Mouse (Mus musculus): ENCODE results near the gene Asb16. TPM values are rescaled to one million over a fixed set of nuclear protein-coding genes. Genes with fewer than 3 reads are reported as not detected.

Gene Asb16
- total RNA-seq (2023), result not detected in 2 replicates

DNA sequence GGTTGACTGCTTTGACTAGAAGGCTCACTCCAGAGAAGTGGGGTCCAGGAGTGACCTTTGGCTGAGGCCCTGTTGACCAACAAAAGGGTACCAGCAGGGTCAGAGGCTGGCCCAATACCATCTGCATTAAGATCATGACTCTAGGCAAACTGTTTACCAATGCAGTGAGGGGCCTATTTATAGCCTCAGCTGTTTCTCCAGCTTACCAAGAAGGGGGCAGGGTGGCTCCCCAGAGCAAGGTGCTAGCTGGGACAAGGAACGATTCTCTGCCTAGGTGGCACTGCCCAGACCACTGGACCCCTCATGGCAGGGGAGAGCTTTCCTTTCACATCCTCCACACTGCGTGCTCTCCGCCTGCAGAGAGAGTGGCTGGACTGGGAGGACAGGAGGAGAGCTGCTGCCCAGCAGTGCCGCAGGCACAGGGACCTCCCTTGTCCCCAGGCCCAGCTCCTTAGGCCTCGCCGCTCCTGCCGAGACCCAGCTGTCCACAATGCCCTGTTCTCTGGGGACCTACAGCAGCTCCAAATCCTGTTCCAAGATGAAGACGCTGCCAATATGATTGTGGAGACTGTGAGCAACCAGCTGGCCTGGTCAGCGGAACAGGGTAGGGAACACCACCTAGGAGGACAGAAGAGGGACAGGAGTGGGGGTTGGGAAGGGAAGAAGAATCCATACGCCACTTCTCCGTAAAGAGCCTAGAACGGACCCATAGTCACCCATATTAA is at the start of gene Asb16:
Gene Asb16, plus strand, starts transcription at position 224 of the 725 bp plus-strand sequence.

DNA sequence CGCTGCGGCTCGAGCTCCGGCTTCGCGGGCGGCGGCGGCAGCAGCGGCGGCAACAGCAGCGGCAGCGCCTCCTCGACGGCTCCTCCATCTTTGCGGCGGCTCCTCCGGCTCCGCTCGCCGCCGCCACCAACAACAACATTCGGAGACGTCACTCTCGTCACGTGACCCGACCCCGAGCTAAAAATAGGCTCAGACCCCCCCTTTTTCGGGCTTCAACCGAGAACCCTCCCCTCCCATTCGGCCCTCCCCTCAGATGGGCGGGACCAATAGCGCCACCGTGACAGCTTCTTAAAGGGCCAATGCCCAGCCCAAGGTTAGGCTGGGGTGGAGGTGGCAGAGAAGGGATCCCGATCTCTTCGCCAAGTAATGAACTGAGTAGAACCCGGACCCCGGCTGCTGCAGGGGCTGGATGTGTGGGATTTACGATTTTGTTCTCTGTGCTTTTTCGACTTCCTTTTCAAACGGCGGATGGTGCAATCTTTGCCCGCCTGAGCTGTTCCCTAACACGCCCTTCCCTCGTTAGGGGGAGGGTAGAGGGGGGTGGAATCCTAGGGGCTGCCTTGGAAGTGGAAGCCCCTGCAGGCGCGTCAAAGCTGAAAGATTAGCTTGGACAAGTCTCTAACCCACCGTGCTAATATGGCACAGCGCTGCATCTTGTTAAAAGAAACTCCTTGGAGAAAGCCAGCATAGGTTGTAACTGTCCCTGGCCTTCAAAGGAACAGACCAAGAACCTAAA is 38.4 kb upstream of the Asb16 start, which contains the start of gene Hdac5:
Gene Hdac5, minus strand, starts transcription at position 161 of the 736 bp plus-strand sequence.

DNA sequence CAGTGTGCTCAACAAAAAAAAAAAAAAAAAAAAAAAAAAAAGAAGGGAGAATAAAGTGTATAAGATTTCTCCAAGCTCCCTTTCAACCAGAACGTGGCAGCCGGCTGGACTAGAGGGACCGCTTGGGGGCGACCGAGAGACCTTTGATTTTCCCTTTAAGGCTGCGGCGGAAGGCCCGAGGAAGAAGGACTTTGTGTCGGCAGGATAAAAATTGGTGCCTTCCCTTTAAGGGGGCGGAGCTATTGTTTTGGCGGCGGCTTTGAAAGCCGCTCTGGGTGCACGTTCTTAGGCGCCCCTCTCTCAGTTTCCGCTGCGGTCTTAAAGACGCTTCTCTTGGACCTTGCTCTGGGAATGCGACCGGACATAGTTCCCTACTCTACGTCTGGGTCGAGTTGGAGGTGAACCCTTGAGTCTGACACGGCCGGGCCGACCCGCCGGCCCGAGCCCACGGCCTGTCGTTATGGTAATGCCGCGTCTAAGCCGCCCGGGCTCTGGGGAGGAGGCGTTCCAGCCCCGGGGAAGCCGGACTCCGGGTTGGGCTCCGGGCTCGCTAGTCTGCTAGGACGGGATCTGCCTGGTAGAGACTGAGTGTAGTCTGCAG is 19.8 kb upstream of the Asb16 start, which contains the start of gene BC030867:
Gene BC030867, plus strand, starts transcription at position 253 of the 601 bp plus-strand sequence.

DNA sequence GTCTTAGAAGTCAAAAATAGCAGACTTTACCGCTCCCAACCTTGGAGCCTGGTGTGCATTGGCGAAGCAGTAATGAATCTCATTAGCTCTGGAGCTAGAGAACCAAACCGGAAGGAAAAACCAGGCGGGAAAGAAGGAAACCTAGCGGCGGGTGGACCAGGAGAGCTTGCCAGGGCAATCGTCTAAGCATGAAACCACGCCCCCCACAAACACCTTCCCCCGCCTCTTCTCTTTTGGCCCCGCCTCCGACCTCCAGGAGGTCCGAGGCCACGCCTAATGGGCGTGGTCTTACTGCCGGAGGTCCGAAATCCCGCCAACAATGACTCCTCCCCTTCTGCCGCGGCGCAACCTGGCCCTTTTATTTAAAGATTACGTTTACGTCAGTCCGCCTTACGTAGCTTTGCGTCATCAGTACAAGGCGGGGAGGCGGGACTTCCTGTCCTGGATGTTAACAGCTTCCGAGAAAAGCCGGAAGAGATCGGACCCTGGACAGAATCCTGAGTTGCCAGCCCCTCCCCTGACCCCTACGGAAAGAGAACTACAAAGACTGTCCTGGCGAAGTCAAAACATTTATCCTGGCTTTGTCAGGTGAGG is 16.1 kb downstream of the Asb16 start, which contains the start of gene Tmub2:
Gene Tmub2, plus strand, starts transcription at position 431 of the 594 bp plus-strand sequence.

DNA sequence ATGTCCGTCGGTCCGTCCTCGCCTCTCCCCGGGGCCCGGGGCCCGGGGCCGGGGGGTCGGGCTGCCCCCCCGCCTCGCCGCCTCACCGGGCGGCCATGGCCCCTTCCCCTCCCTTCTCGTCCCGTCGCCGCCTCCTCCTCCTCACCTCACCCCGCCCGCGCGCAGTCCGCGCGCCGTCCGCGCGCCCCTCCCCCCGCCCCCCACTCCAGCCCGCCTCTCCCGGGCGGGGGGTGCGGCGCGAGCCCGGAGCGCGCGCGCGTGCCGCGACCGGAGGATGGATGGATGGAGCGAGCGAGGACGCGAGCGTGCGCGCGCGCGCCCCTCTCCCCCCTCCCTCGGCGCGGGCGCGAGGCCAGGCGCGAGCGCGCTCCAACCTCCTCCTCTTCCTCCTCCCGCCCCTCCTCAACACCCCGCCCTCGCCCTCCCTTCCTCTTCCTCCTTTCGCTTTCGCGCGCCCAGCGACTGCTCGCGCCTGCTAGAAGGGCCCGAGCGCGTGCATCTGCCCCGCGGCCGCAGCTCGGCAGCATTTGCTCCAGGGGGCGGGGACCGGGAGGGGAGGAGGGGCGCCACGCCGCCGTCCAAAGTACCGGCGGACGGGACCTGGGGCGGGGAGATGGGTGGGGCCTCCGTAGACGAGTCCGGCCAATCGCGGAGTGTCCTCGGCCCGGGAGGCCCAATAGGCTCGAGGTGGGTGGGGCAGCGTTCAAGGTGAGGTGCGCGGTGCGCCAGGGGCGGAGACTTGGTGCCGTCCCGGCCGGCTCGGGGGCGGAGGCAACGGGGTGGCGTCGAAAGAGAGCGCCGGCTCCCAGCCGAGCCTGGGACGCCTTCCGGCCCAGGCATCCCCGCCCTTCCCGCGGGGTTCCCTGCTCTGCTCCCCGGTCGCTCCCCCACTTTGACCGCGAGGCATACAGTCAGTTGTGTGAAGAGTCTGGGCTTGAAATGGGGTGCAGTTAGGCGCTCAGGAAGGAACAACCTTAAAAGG is 28.2 kb downstream of the Asb16 start, which contains the start of gene Atxn7l3:
Gene Atxn7l3, minus strand, starts transcription at position 141 of the 982 bp plus-strand sequence.

DNA sequence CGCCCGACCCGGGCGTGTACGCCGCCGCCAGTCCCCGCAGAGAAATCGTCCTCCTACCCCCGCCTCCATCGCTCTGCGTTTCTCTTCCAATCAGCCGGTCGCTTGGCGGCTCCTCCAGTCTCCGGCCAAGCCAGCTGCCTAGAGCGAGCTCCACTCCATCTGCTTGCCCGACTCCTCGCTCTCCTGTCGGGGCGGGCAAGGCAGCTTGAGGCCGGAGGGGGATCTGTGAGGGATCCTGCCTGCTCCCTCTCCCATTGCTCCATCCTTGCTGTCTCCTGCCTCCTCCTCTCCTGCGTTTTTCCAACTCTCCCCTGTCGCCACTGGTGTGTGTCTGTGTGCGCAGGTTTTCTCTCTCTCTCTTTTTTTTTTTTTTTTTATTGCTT is 50.9 kb downstream of the Asb16 start, which contains the start of gene Ubtf:
Gene Ubtf, minus strand, starts transcription at position 333 of the 383 bp plus-strand sequence.

Other genes starting within 250 kb of the Asb16 start
- not detected in 2 replicates for gene Mpp3, start 240.3 kb upstream of the Asb16 start, total RNA-seq (2023)
- 10.3 and 15.6 TPM in 2 replicates for gene Cd300lg, start 227.2 kb upstream of the Asb16 start, total RNA-seq (2023)
- 0.18 and 0.69 TPM in 2 replicates for gene Mpp2, start 180.2 kb upstream of the Asb16 start, total RNA-seq (2023)
- gene Ppy, start 167.4 kb upstream of the Asb16 start, total RNA-seq (2023), result not detected in 2 replicates
- not detected in 2 replicates for gene Pyy, start 160.9 kb upstream of the Asb16 start, total RNA-seq (2023)
- gene Nags, start 123.2 kb upstream of the Asb16 start, total RNA-seq (2023), result not detected in 2 replicates
- 9.1 and 9.3 TPM in 2 replicates for gene Tmem101, start 112.3 kb upstream of the Asb16 start, total RNA-seq (2023)
- gene Lsm12, start 83.4 kb upstream of the Asb16 start, total RNA-seq (2023), result 35.9 and 37.7 TPM in 2 replicates
- 14.6 and 15.4 TPM in 2 replicates for gene G6pc3, start 79.1 kb upstream of the Asb16 start, total RNA-seq (2023)
- 128 and 209 TPM in 2 replicates for gene Hdac5, start 38.6 kb upstream of the Asb16 start, total RNA-seq (2023)
- 5.5 and 8.6 TPM in 2 replicates for gene BC030867, start 19.9 kb upstream of the Asb16 start, total RNA-seq (2023)
- 50.8 and 64.1 TPM in 2 replicates for gene Tmub2, start 16.2 kb downstream of the Asb16 start, total RNA-seq (2023)
- gene Atxn7l3, start 27.9 kb downstream of the Asb16 start, total RNA-seq (2023), result 63.5 and 84.5 TPM in 2 replicates
- gene Ubtf, start 51.0 kb downstream of the Asb16 start, total RNA-seq (2023), result 55.7 and 64.3 TPM in 2 replicates
- gene Slc4a1, start 97.5 kb downstream of the Asb16 start, total RNA-seq (2023), result 3.9 and 13.2 TPM in 2 replicates
- gene Rundc3a, start 124.7 kb downstream of the Asb16 start, total RNA-seq (2023), result not detected in 2 replicates
- 38.0 and 43.1 TPM in 2 replicates for gene Slc25a39, start 139.2 kb downstream of the Asb16 start, total RNA-seq (2023)
- gene Grn, start 161.6 kb downstream of the Asb16 start, total RNA-seq (2023), result 281 and 343 TPM in 2 replicates
- not detected in 2 replicates for gene Fam171a2, start 178.9 kb downstream of the Asb16 start, total RNA-seq (2023)
- gene Itga2b, start 201.4 kb downstream of the Asb16 start, total RNA-seq (2023), result 8.4 and 17.9 TPM in 2 replicates